Mouse (Mus musculus) urinary bladder, postnatal 4 days (tissue): ENCODE measurements around the gene Ppfia3.
A peak's percentile ranks its signal among the peaks of the same experiment; 100 is the strongest.

Experiments
- DNase-seq, 2 experiments: peaks; one replicate each; pipeline ENCODE4 v3.0.0; 2021 to 2022; ENCODE audit warnings: low spot score in 2 of 2

The Ppfia3 gene

DNA sequence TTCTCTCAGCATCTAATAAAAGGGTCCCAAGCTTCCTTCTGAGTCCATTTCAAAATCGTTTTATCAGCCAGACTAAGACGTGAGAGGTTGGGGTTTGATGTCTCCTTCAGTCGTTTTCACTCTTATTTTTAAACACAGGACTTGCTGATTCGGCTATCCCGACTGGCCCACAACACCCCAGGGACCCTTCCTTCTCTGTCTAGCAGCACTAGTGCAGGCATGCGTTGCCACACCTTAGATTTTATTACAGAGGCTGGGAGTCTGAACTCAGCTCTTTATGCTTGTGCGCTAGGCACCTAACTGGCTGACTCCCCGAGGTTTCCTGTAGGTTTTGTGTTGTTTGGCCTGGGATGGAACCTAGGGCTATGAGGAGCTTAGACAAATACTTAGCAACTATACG lies 53.3 kb downstream of the Ppfia3 start:
- no peak for DNase-seq

DNA sequence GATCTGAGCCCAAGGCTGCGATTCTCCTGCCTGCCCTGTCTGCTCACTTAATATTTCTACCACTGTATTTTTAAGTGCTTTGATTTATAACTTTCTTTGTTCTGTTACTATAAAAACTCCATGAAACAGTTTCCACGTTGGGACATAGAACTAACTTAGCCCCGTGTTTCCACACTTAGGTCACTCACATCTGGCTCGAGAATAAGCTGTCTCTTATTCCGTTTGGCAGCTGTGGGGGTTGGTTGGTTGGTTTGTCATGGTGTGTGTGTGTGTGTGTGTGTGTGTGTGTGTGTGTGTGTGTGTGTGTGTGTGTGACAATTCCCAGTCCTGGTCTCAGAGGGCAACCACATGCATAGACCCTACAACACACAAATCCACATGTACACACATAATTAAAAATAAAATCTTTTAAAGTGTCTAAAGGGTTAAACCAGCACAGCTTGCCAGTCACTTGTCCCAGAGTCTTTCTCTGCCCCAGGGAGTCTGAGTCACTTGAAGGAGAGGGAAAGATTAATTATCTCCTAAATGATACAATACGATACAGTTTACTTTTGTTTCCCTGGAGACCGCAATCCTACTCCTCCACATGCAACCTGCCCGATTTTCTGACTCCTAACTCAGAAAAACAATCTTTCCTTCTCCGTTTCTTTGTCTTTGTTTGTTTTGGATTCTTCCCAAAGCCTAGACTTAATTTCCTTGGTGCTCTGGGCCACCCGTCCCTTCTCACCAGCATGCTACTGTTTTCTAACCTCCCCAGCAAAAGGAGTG lies 53.9 kb downstream of the Ppfia3 start:
- DNase-seq = no peak

DNA sequence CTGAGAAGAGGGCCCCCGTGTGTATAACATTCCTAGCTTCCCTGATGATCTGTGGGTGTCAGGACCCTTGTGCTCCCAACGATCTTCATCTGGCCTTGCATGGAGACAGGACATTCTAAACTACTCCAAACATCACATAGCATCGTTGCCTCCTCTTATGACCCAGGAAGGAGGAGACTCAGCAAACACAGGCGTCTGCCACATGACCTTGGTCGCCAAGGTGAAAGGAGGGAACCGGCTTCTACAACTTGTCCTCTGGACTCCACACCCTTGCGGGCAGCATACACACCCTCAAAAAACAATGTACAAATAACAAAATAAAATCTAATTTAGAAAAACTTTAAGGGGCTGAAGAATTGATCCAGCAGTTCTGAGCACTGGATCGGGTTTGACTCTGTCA lies 54.8 kb downstream of the Ppfia3 start:
- DNase-seq = no peak

DNA sequence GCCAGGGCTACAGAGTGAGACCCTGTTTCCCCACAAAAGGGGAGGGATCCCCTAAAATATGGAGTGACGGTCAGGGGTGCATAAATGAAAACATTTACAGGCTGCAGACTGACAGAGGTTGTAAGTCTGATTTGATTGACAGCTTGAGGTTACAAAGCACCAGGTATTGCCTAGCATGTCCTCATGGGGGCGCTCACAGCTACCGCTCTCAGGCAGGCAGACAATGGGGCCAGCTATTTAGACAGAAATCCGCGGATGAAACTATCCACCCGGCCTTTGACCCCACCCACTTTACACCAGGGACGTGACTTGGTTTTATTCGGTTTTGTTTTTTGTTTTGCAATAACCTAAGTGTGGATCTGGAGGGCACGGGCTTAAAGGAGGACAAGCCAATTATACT lies 57.4 kb downstream of the Ppfia3 start:
- DNase-seq = peak in 1 of 2 experiments; percentile 33

DNA sequence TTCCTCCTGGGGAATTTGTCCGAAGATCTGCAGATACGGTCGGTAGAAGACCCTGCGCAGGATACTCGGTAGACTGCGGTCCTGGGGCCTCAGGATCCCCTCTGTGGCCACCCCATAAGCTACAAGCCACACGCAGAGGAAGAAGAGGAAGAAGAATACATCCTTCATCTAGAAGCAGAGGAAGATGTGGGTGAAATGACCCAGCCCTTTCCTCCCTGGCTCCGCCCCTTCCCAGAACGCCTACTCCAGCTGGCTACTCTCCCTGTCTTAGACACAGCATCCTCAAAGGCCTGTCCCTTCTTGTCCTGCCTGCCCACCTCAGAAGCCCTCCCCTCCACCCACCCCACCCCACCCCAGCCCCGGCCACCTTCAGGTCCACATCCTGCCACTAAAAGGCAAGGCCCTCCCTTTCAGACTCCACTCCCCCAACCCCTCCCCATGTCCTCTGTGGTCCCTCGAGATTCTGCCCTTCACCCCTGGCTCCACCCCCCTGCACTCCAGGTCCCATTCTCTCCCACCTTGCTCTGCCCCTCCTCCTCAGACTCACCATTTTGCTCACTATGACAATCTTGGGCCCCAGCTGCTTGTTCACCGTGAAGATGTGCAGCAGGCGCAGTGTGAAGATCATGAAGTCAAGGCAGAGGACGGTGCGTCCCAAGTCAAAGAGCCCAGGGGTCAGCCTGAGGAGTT lies 58.1 kb downstream of the Ppfia3 start:
- no peak for DNase-seq

DNA sequence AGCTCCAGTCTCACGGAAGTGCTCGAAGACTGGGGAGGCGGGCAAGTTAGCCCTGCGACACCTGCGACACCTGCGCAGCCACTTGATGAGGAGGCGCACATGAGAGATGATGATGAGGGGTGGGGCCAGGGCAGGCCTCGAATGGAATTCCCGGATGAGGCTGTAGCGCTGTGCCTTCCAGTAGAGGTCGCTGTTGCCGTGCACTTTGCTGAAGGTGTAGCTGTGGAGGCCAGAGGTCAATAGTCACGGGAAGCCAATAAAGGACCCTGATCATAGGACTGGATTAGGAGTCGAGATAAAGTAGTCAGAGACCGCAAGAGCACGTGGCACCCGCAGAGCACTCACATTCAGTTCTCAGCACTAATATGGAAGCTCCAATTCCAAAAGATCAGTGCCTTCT lies 61.5 kb downstream of the Ppfia3 start:
- peak; percentile 49 to 72 for DNase-seq

DNA sequence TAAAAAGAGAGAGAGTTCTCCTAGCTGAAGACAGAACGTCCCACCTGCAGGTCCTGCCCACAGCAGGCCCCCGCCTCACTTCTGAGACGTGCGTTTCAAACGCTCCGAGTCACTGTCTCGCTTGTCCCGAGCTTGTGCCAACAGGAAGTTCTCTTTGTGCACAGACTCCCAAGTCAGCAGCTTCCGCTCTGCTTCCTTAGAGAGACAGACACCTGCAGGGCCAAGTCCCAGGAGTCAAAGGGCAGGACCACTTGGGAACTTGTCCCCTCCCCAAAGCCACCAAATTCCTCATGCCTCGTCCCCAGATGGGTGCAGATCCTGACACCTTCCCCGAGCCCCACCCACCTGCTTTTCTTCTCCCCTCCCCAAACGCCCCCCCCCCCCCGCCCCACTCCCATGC lies 62.0 kb downstream of the Ppfia3 start:
- DNase-seq = no peak

DNA sequence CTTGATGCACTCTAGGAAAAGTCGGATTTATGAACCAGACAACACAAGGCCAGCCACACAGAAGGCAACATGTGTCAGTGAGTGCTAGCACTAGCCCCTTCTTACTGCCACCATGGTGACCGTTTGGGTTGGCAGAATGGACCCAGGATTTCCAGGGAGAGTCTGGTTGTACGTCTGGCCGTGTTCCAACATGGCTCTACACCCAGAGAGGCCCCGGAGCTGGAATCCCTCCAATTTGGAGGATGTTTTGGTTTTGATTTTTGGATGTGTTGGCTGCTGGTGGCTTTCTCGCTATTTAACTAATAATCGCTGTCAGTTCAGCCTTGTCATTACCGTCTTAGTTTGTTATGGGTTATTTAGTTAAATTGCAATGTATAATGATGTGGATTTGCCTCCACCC lies 64.2 kb downstream of the Ppfia3 start:
- DNase-seq = no peak

DNA sequence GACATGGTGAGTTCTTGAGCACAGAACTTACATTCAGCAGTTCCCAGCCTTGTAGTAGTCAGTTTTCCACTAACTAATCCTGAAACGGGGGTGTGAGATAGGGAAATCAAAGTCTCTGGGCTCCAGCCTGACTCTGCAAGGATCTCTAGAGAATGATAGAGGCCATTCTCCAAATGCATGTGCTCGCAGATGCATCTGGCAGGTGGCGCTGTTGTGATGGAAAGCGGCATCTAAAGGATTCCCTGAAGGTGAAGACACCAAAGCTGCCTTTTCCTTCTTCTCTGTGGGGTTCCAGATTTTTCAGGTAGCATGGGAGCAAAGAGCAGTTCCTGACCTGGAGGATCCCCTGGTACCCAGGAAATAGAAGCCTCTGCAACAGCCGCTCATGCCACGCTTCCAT lies 66.5 kb downstream of the Ppfia3 start:
- peak in 1 of 2 experiments; percentile 41 for DNase-seq

DNA sequence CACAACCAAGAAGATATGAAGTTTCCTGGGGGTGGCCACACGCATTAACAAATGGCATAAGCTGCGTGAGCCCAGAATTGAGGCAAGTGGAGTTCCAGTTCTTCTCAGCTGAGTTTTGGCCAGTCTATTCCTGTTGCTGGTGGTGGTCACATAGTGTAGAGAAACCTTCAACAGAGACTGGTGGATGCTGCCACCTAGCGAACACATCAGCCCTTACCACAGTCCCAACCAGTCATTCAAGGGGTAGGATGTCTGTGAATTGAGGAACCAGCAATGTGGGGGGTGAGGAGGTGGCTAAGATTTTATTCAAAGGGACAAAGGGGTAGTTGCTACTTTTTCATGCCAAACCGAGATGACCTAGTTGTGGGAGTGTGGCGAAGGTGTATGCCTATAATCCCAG lies 67.1 kb downstream of the Ppfia3 start:
- DNase-seq = peak in 1 of 2 experiments; percentile 48

DNA sequence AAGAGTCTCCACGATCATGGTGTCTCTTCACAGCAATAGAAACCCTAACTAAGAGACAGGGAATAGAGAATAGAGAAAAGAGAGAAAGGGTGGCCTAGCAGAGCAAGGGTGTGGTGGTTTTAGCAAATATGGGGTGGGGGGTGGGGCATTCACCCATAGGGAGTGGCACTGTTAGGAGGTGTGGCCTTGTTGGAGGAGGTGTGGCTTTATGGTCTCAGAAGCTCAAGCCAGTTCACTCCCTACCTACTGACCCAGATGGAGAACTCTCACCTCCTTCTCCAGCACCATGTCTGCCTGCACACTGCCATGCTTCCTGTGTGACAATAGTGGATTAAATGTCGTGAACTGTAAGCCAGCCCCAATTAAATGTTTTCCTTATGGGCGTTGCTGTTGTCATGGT lies 69.3 kb downstream of the Ppfia3 start:
- DNase-seq = no peak

DNA sequence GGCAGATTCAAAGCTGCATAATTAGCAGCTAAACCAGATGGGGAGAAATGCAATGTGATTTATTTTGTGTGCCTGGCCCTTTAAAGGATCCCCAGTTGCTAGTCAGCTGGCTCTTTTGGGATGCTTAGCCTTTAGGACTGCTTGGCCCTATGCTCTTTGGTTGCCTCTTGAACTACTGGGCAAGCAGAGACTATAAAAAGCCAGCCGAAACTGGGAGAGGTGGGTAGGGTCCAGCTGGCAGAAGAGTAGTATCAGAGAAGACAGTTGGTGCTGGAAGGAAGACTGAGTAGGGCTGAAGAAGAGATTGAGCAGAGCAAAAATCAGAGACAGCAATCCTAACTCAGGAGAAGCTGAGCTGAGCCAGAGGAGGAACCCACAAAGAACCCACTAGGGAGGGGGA lies 70.2 kb downstream of the Ppfia3 start:
- no peak for DNase-seq
